Mouse (Mus musculus) heart, postnatal 36 days (tissue): ENCODE data around the gene Mep1a. TPM values are rescaled to one million over a fixed set of nuclear protein-coding genes. Genes with fewer than 3 reads are reported as not detected.

Source experiments
- DNase-seq, 2 experiments: peaks; one replicate each; pipeline ENCODE4 v3.0.0; 2021 to 2022
- intact Hi-C: fragments of 180-260 bp; cut with DNase I; formaldehyde crosslinking; loops from one replicate; pipeline ENCODE4 v1.15.1; 2025
- total RNA-seq, 2 experiments: library from RNA; stranded (reverse); gene quantifications; 2 replicates each; pipeline ENCODE4 v1.2.3; 2021

Mep1a gene
- total RNA-seq, 2 experiments from 2014 or later = not detected

GRCm38 (mm10) chr17:43488439-43489151 is 14.0 kb downstream of the Mep1a start:
- DNase-seq = no peak
- intact Hi-C loops = no loop called here

GRCm38 (mm10) chr17:43485982-43486381 is 16.6 kb downstream of the Mep1a start:
- DNase-seq = no peak
- intact Hi-C loops = no loop called here

- intact Hi-C loops = no loop called here
- DNase-seq = no peak
Observed at GRCm38 (mm10) chr17:43477621-43478020, 25.0 kb downstream of the Mep1a start.

GRCm38 (mm10) chr17:43474775-43475174 is 27.8 kb downstream of the Mep1a start:
- DNase-seq = no peak
- intact Hi-C loops = no loop called here

- no peak for DNase-seq
- intact Hi-C loops = no loop called here
Observed at GRCm38 (mm10) chr17:43472558-43472957, 30.1 kb downstream of the Mep1a start.

- intact Hi-C loops = no loop called here
- peak in 1 of 2 experiments; percentile 7 for DNase-seq
Observed at GRCm38 (mm10) chr17:43470039-43470438, 32.6 kb downstream of the Mep1a start.

GRCm38 (mm10) chr17:43460245-43461181 is 42.1 kb downstream of the Mep1a start:
- DNase-seq = peak; percentile 77 to 79
- intact Hi-C loops = loop anchor here (1.0 to 5.0 kb wide), 3 partner anchors 134 to 383 kb away; no protein-coding TSS in a partner anchor

GRCm38 (mm10) chr17:43459737-43460230 is 42.8 kb downstream of the Mep1a start:
- DNase-seq = no peak
- intact Hi-C loops = loop anchor here (1.0 to 5.0 kb wide), 4 partner anchors 133 to 447 kb away; no protein-coding TSS in a partner anchor

- DNase-seq = peak; percentile 79 to 84
- intact Hi-C loops = loop anchor here (5.0 kb wide), 1 partner anchor 446 kb away; no protein-coding TSS in a partner anchor
Observed at GRCm38 (mm10) chr17:43458598-43458997, 44.0 kb downstream of the Mep1a start.

- intact Hi-C loops = no loop called here
- no peak for DNase-seq
Observed at GRCm38 (mm10) chr17:43451216-43451615, 51.4 kb downstream of the Mep1a start.

- intact Hi-C loops = loop anchor here (5.0 kb wide), 1 partner anchor 72 kb away; the partner anchor contains the start of gene Adgrf5
- DNase-seq = no peak
Observed at GRCm38 (mm10) chr17:43434485-43434884, 68.1 kb downstream of the Mep1a start.

GRCm38 (mm10) chr17:43431692-43432091 is 70.9 kb downstream of the Mep1a start:
- intact Hi-C loops = loop anchor here (5.0 kb wide), 1 partner anchor 69 kb away; the partner anchor contains the start of gene Adgrf5
- peak in 1 of 2 experiments; percentile 15 for DNase-seq

Other genes with a start within 250 kb of the Mep1a start
- gene Adgrf1, start 232.5 kb downstream of the Mep1a start, total RNA-seq = not detected
- gene Adgrf5, start 142.4 kb downstream of the Mep1a start, total RNA-seq = 100 to 1,000 TPM; 209 to 282 TPM
- gene Ankrd66, start 40.8 kb upstream of the Mep1a start, total RNA-seq = not detected
- gene Pla2g7, start 65.3 kb upstream of the Mep1a start, total RNA-seq = 1 to 10 TPM; 6.9 to 9.9 TPM
- gene Tdrd6, start 127.5 kb upstream of the Mep1a start, total RNA-seq = not detected
- gene Slc25a27, start 164.4 kb upstream of the Mep1a start, total RNA-seq = 1 to 10 TPM; 3.0 to 3.4 TPM
- gene Cyp39a1, start 164.6 kb upstream of the Mep1a start, total RNA-seq = 1 to 10 TPM; 6.7 TPM